Comparison of ENCODE assay signal across 8 mouse cellular contexts in genomic region chr9:45935628-45936210, GRCm38 (mm10). TPM values are rescaled to one million over a fixed set of nuclear protein-coding genes. Genes with fewer than 3 reads are reported as not detected.
DNase-seq lines count a peak whose midpoint lies in the region; ATAC-seq and TF ChIP-seq lines count a peak whose summit lies in the region.

TSS of gene Tagln (minus strand) at chr9:45936058.

- 63% methylated on average over 21 of the region's 21 CpGs for WGBS in spleen, adult 2 months
- 8% methylated on average over 21 of the region's 21 CpGs for WGBS in forebrain, embryonic 10.5 days
- 9% methylated on average over 21 of the region's 21 CpGs for WGBS in neural tube, embryonic 14.5 days

- H3K27ac ChIP-seq in spleen, adult 2 months (ENCODE audit: insufficient read depth, low read length) = peak within 1 kb of the TSS; percentile 55
- peak within 1 kb of the TSS; percentile 67 for H3K27ac ChIP-seq in forebrain, embryonic 10.5 days
- no peak within 1 kb of the TSS for H3K27ac ChIP-seq in neural tube, embryonic 14.5 days (ENCODE audit: low read depth, low read length)

- TF ChIP-seq POLR2A in spleen, adult 2 months (IDR thresholded peaks at IDR 0.05; ENCODE audit: low read depth, low read length) = no peak

- H3K4me2 ChIP-seq in neural tube, embryonic 14.5 days (ENCODE audit: low read depth, low read length) = peak within 1 kb of the TSS; percentile 19; the same call in 1 of the 2 replicates

- ATAC-seq in neural tube, embryonic 14.5 days (ENCODE audit: low read depth) = 0 out of 2 replicates have a peak, but pooled peaks have one; percentile 56
- ATAC-seq in activated CD4-positive, CD25-positive, alpha-beta regulatory T cell, adult 4 months = no peak
- ATAC-seq in monocyte, adult 5-6 weeks (replicated peaks; ENCODE audit: insufficient number of reproducible peaks, low FRiP score, low TSS enrichment, poor library complexity, severe bottlenecking) = no peak

- H3K4me1 ChIP-seq in spleen, adult 2 months (ENCODE audit: control insufficient read depth, insufficient read depth, insufficient read length) = no peaks in the 10 kb centered on the region
- peaks cover 13% of the 10 kb centered on the region for H3K4me1 ChIP-seq in forebrain, embryonic 10.5 days
- no peaks in the 10 kb centered on the region for H3K4me1 ChIP-seq in neural tube, embryonic 14.5 days (ENCODE audit: control insufficient read depth, insufficient read depth, low read length)

- DNase-seq in spleen, adult 2 months (ENCODE audit: low read depth in 1 of 2, low spot score in 2 of 2) = no peak
- DNase-seq in spleen, postnatal 36 days (ENCODE audit: low spot score in 2 of 2) = no peak
- DNase-seq in forebrain, embryonic 10.5 days (ENCODE audit: extremely low spot score, low spot score) = peak; percentile 23
- DNase-seq in heart, postnatal 14 days = peak; percentile 43 to 44
- DNase-seq in liver = peak; percentile 43

- no peaks in the 10 kb centered on the region for H3K9me3 ChIP-seq in forebrain, embryonic 10.5 days
- H3K9me3 ChIP-seq in neural tube, embryonic 14.5 days (ENCODE audit: control insufficient read depth, low read length) = no peaks in the 10 kb centered on the region

- peaks cover 14% of the 10 kb centered on the region for H3K36me3 ChIP-seq in spleen, adult 2 months (ENCODE audit: control insufficient read depth, insufficient read depth, low read length)
- H3K36me3 ChIP-seq in forebrain, embryonic 10.5 days (replicated peaks) = peaks cover 35% of the 10 kb centered on the region
- H3K36me3 ChIP-seq in neural tube, embryonic 14.5 days (ENCODE audit: control insufficient read depth, insufficient read depth, low read length) = peaks cover 14% of the 10 kb centered on the region

- TF ChIP-seq CTCF in spleen, adult 2 months (IDR thresholded peaks at IDR 0.05; ENCODE audit: extremely low read depth, insufficient read depth, insufficient read length, insufficient replicate concordance) = no peak

- H3K9ac ChIP-seq in neural tube, embryonic 14.5 days (replicated peaks; ENCODE audit: low read depth, low read length) = no peak within 1 kb of the TSS

- intact Hi-C loops in heart, postnatal 14 days (cut with DNase I) = no loop called here

- H3K27me3 ChIP-seq in spleen, adult 2 months (ENCODE audit: control insufficient read depth, insufficient read depth, low read length) = no peaks in the 10 kb centered on the region
- peaks cover 14% of the 10 kb centered on the region for H3K27me3 ChIP-seq in forebrain, embryonic 10.5 days (ENCODE audit: poor library complexity, severe bottlenecking)
- H3K27me3 ChIP-seq in neural tube, embryonic 14.5 days (ENCODE audit: control insufficient read depth, insufficient read depth, low read length) = no peaks in the 10 kb centered on the region

- no peak within 1 kb of the TSS for H3K4me3 ChIP-seq in spleen, adult 2 months (ENCODE audit: extremely low read depth, insufficient read depth, insufficient read length)
- peak within 1 kb of the TSS; percentile 36 for H3K4me3 ChIP-seq in forebrain, embryonic 10.5 days
- no peak within 1 kb of the TSS for H3K4me3 ChIP-seq in neural tube, embryonic 14.5 days (ENCODE audit: low read depth, low read length)

RNA-seq across cellular contexts. Expression of gene Tagln, which starts in this region (rescaled TPM):
- 103 and 140 TPM in 2 replicates for polyA plus RNA-seq in spleen, adult 2 months (2012; rRNA removed)
- 18.6 and 20.7 TPM in 2 replicates for polyA plus RNA-seq in forebrain, embryonic 10.5 days (2016; fragmentation: Nextera tagmentation; extraction: Ambion mirVana)
- total RNA-seq in heart, postnatal 14 days (2021) = 10 to 100 TPM; 52.9 to 60.8 TPM
- polyA plus RNA-seq in neural tube, embryonic 14.5 days (2014; fragmentation: Nextera tagmentation; extraction: Ambion mirVana) = 5.2 and 5.5 TPM in 2 replicates
- 1 to 10 TPM in 1 of 2 experiments, under 1 TPM in 1; 0.66 to 1.1 TPM for polyA plus RNA-seq in activated CD4-positive, CD25-positive, alpha-beta regulatory T cell, adult 4 months (2017; shearing (Covaris generic))
- total RNA-seq in monocyte, adult 5-6 weeks (2017) = 0.68 TPM in 1 of 3 replicates, not detected in the others

Comparison
In these comparisons a context has a peak if more than half of its experiments do, and no peak if none do; other contexts are left out.
1. RNA of gene Tagln (total RNA-seq): 52.9 to 60.8 TPM in heart, postnatal 14 days; 0.68 TPM in monocyte, adult 5-6 weeks; every median in the first group is over 10 times any median in the second.
2. DNase-seq: peak in forebrain, embryonic 10.5 days (single experiment), heart, postnatal 14 days (2 of 2) and liver (single experiment); none in spleen, adult 2 months (0 of 2) and spleen, postnatal 36 days (0 of 2).